Mouse (Mus musculus) E14TG2a.4 (cell line): ENCODE measurements around the gene Klhl20.

Experiments
- H3K27me3 ChIP-seq: 2 replicates; pipeline ENCODE4 v1.6.1; 2014; ENCODE audit warnings: low read length, control low read depth; ENCODE audit not compliant: insufficient read depth
- H3K36me3 ChIP-seq: 2 replicates; pipeline ENCODE4 v1.6.1; 2014; ENCODE audit warnings: low read length, control low read depth; ENCODE audit not compliant: insufficient read depth
- H3K4me1 ChIP-seq: replicated peaks from 2 replicates; pipeline ENCODE4 v1.6.1; 2014; ENCODE audit warnings: low read depth, low read length, control low read depth
- H3K4me3 ChIP-seq: replicated peaks from 2 replicates; pipeline ENCODE4 v1.5.1; 2014; ENCODE audit warnings: mild to moderate bottlenecking, low read length
- H3K9me3 ChIP-seq: 2 replicates; pipeline ENCODE4 v1.6.1; 2014; ENCODE audit warnings: low read length, control low read depth
- CTCF ChIP-seq: conservative IDR thresholded peaks from 2 replicates; pipeline ENCODE4 v1.5.1; 2014; ENCODE audit warnings: low read length
- NANOG ChIP-seq: IDR thresholded peaks from 2 replicates; pipeline ENCODE4 v1.6.1; 2014; ENCODE audit warnings: borderline replicate concordance, low read length, mixed read lengths
- POU5F1 ChIP-seq: IDR thresholded peaks from 2 replicates; pipeline ENCODE4 v1.6.1; 2014; ENCODE audit warnings: low read length, borderline replicate concordance

Klhl20 gene

GRCm38 (mm10) chr1:161103842-161104241, 27.5 kb downstream of the Klhl20 start:
- TF ChIP-seq POU5F1 (no peak), NANOG (no peak), CTCF (no peak)
- Histone ChIP-seq H3K27me3 (no peaks in the 10 kb centered on the region), H3K9me3 (0 out of 2 replicates have a peak, but pooled peaks cover 2% of the 10 kb centered on the region), H3K36me3 (peaks cover 21% of the 10 kb centered on the region), H3K4me1 (no peaks in the 10 kb centered on the region), H3K4me3 (no peak overlapping the region)

GRCm38 (mm10) chr1:161099721-161100405, 31.4 kb downstream of the Klhl20 start:
- H3K4me1 ChIP-seq = no peaks in the 10 kb centered on the region
- H3K36me3 ChIP-seq = peaks cover 30% of the 10 kb centered on the region
- H3K4me3 ChIP-seq = no peak overlapping the region
- 0 out of 2 replicates have a peak, but pooled peaks cover 2% of the 10 kb centered on the region for H3K9me3 ChIP-seq
- TF ChIP-seq POU5F1 (no peak), NANOG (no peak), CTCF (no peak)
- H3K27me3 ChIP-seq = no peaks in the 10 kb centered on the region

DNA sequence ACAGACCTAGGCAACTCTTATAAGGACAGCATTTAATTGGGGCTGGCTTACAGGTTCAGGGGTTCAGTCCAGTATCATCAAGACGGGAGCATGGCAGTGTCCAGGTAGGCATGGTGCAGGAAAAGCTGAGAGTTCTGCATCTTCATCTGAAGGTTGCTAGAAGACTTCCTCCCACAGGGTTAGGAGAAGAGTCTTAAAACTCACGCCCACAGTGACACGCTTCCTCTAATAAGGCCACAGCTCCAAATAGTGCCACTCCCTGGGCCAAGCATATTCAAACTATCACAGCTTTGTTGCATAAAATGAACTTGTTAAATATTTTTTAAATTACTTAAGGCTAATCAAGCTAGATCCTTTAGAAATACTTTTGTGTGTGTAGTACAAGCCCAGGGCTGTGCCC, 54.1 kb downstream of the Klhl20 start:
- H3K27me3 ChIP-seq = no peaks in the 10 kb centered on the region
- TF ChIP-seq CTCF = no peak
- TF ChIP-seq NANOG = no peak
- TF ChIP-seq POU5F1 = no peak
- H3K4me1 ChIP-seq = peaks cover 14% of the 10 kb centered on the region
- peaks cover 62% of the 10 kb centered on the region for H3K36me3 ChIP-seq
- H3K9me3 ChIP-seq = no peaks in the 10 kb centered on the region
- no peak overlapping the region for H3K4me3 ChIP-seq

DNA sequence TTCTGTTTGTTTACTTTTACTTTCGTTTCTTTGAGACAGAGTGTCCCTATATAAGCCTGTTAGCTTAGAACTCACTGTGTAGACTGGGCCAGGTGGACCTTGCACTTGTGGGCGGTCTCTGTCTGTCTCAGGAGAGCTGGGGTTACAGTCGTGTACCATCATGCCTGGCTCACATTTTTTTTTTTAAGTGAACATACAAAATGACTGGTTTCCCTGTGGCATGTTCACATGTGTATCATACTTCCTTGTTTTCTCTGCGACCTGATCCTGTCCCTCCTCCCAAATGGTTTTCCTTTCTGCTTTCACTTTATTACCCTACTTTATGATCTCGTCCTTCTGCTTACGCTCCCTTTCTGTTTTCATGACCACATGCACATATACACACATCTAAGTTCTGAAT, 55.1 kb downstream of the Klhl20 start:
- H3K36me3 ChIP-seq = peaks cover 56% of the 10 kb centered on the region
- no peaks in the 10 kb centered on the region for H3K27me3 ChIP-seq
- H3K4me1 ChIP-seq = peaks cover 23% of the 10 kb centered on the region
- no peak overlapping the region for H3K4me3 ChIP-seq
- no peaks in the 10 kb centered on the region for H3K9me3 ChIP-seq
- TF ChIP-seq POU5F1 = no peak

DNA sequence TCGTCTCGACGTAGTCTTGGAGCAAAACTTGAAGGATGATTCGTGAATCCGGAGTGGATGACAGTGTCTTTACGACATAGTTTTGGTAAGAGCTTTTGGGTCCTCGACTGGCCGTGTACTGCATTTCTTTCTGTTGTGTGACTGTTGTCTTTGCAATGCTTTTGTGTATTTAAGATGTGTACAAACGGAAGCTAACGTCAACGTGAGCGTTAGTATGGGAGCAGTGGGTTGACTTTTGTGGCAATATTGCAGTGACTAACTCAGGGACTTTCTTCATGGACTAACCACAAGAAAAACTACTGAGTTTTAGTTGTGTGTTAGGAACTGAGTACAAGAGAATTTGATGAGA, 60.1 kb downstream of the Klhl20 start:
- Histone ChIP-seq H3K9me3 (no peaks in the 10 kb centered on the region), H3K4me1 (peaks cover 29% of the 10 kb centered on the region), H3K4me3 (peak overlapping the region; percentile 97), H3K36me3 (peaks cover 41% of the 10 kb centered on the region), H3K27me3 (no peaks in the 10 kb centered on the region)
- TF ChIP-seq NANOG (no peak), CTCF (no peak), POU5F1 (no peak)

GRCm38 (mm10) chr1:161070352-161071271, 60.7 kb downstream of the Klhl20 start, which contains the start of the genes Dars2 and Cenpl:
Gene Dars2, minus strand, starts transcription at chr1:161070658.
Gene Cenpl, plus strand, starts transcription at chr1:161070713.
- Histone ChIP-seq H3K9me3 (no peaks in the 10 kb centered on the region), H3K36me3 (peaks cover 45% of the 10 kb centered on the region), H3K27me3 (no peaks in the 10 kb centered on the region), H3K4me3 (peak within 1 kb of the TSS; percentile 97), H3K4me1 (peaks cover 29% of the 10 kb centered on the region)
- TF ChIP-seq CTCF = no peak
- no peak for TF ChIP-seq POU5F1
- no peak for TF ChIP-seq NANOG

DNA sequence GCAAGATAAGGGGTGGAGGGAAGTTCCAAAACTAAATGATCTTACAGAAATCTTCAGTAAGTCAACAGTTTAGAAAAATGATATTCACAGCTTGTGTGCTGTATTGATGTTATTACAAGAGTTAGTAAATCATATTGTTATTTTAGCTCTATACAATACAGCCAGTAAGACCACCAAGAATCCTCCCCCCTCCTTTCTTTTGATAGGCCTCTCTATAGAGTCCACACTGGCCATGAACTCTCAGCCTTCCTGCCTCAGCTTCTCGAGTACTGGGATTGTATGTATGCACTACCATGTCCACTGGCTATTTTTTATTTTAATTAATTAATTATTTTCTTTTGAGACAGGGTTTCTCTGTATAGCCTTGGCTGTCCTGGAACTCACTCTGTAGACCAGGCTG, 68.0 kb downstream of the Klhl20 start:
- Histone ChIP-seq H3K27me3 (no peaks in the 10 kb centered on the region), H3K4me3 (no peak overlapping the region), H3K4me1 (no peaks in the 10 kb centered on the region), H3K36me3 (peaks cover 78% of the 10 kb centered on the region), H3K9me3 (no peaks in the 10 kb centered on the region)
- TF ChIP-seq CTCF (no peak), NANOG (no peak), POU5F1 (no peak)

GRCm38 (mm10) chr1:161057164-161057563, 74.1 kb downstream of the Klhl20 start:
- Histone ChIP-seq H3K27me3 (no peaks in the 10 kb centered on the region), H3K9me3 (no peaks in the 10 kb centered on the region), H3K4me3 (no peak overlapping the region), H3K4me1 (no peaks in the 10 kb centered on the region), H3K36me3 (peaks cover 79% of the 10 kb centered on the region)
- TF ChIP-seq CTCF (no peak), NANOG (no peak), POU5F1 (no peak)
